Mouse (Mus musculus) embryonic facial prominence, embryonic 14.5 days (tissue): ENCODE data around the gene Rnf144a. TPM values are rescaled to one million over a fixed set of nuclear protein-coding genes. Genes with fewer than 3 reads are reported as not detected.

Experiments
- ATAC-seq: fragments of 200-750 bp; cut with Nextera tagmentation; 2 replicates; pipeline ENCODE4 v1.8.0; 2017; ENCODE audit warnings: low read depth, moderate number of reproducible peaks, moderate TSS enrichment
- DNase-seq: peaks from one replicate; pipeline ENCODE4 v3.0.0-alpha.2; 2015; ENCODE audit warnings: low spot score
- H3K27ac ChIP-seq: fragments of 300-500 bp; sonication (generic); replicated peaks from 2 replicates; pipeline ENCODE4 v1.5.1; 2014; ENCODE audit warnings: low read depth, mild to moderate bottlenecking, low read length, moderate library complexity
- H3K27me3 ChIP-seq: fragments of 300-500 bp; sonication (generic); replicated peaks from 2 replicates; pipeline ENCODE4 v1.6.1; 2014; ENCODE audit warnings: low read length; ENCODE audit not compliant: control insufficient read depth, insufficient read depth
- H3K36me3 ChIP-seq: fragments of 300-500 bp; sonication (generic); 2 replicates; pipeline ENCODE4 v1.6.1; 2014; ENCODE audit warnings: low read length, mixed read lengths; ENCODE audit not compliant: control insufficient read depth, insufficient read depth
- H3K4me1 ChIP-seq: fragments of 300-500 bp; sonication (generic); 2 replicates; pipeline ENCODE4 v1.6.1; 2014; ENCODE audit warnings: antibody characterized with exemption, low read length; ENCODE audit not compliant: control insufficient read depth, insufficient read depth
- H3K4me2 ChIP-seq: fragments of 300-500 bp; sonication (generic); 2 replicates; pipeline ENCODE4 v1.6.1; 2014; ENCODE audit warnings: low read depth, mild to moderate bottlenecking, low read length, moderate library complexity, mixed read lengths
- H3K4me3 ChIP-seq: fragments of 300-500 bp; sonication (generic); 2 replicates; pipeline ENCODE4 v1.5.1; 2014; ENCODE audit warnings: low read depth, mild to moderate bottlenecking, low read length
- H3K9ac ChIP-seq: fragments of 300-500 bp; sonication (generic); 2 replicates; pipeline ENCODE4 v1.6.1; 2014; ENCODE audit warnings: low read depth, mild to moderate bottlenecking, low read length, moderate library complexity, mixed read lengths
- H3K9me3 ChIP-seq: fragments of 300-500 bp; sonication (generic); 2 replicates; pipeline ENCODE4 v1.6.1; 2016; ENCODE audit warnings: low read length; ENCODE audit not compliant: control insufficient read depth
- WGBS: fragments of 180-500 bp; shearing (Covaris S2); extraction: QIAGEN DNeasy Blood & Tissue Kit; methylation state at CpG from one replicate; pipeline ENCODE4 v1.1.7; 2014; 5-methylcytosine and 5-hydroxymethylcytosine counted together
- polyA plus RNA-seq: library from polyadenylated mRNA; unstranded; fragments of >200 nt; fragmentation: Nextera tagmentation; extraction: Ambion mirVana; gene quantifications from 2 replicates; pipeline ENCODE4 v1.2.1, GENCODE M21; 2014

Gene Rnf144a
- polyA plus RNA-seq, 1 experiment from 2014 or later: 24.8 TPM

GRCm38 (mm10) chr12:26414451-26415103, 477 bp downstream of the Rnf144a start:
- DNase-seq (no peak), ATAC-seq (peak; percentile 79)
- peaks cover 34% of the 10 kb centered on the region for H3K4me1 ChIP-seq
- H3K4me3 ChIP-seq: peak overlapping the region; percentile 91
- no peaks in the 10 kb centered on the region for H3K27me3 ChIP-seq
- H3K36me3 ChIP-seq: no peaks in the 10 kb centered on the region
- H3K4me2 ChIP-seq: peak overlapping the region; percentile 72
- WGBS: under 1% methylated on average over 16 of the region's 64 CpGs
- peak overlapping the region; percentile 97 for H3K9ac ChIP-seq
- H3K9me3 ChIP-seq: no peaks in the 10 kb centered on the region
- peak overlapping the region; percentile 83 for H3K27ac ChIP-seq

DNA sequence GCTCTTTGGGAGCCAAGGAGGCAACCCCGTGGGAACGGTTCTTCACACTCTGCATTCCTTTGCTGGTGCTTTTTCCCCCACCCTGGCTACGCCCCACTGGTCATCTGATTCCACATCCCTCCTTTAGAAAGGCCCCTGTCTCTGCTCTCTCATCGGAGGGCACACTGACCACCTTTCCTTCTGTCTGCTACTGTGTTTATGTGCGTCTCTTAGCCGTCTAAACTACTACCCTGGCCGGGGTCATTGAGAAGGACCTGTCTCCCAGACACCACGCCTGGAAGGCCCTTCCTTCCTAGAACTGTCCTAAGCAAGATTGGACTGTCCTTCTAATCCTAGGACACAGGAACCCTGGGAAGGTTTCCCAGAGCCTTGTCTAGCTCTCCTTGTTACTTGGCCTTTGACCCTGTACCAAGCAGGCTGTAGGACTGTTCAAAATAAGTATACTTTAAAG, 1.1 kb downstream of the Rnf144a start:
- Histone ChIP-seq H3K4me1 (peaks cover 38% of the 10 kb centered on the region), H3K4me3 (peak overlapping the region; percentile 91), H3K9me3 (no peaks in the 10 kb centered on the region), H3K27ac (peak overlapping the region; percentile 83; the same call in 1 of the 2 replicates), H3K4me2 (peak overlapping the region; percentile 72), H3K27me3 (no peaks in the 10 kb centered on the region), H3K9ac (peak overlapping the region; percentile 97), H3K36me3 (no peaks in the 10 kb centered on the region)
- ATAC-seq (no peak), DNase-seq (no peak)
- WGBS: 2% methylated on average over 8 of the region's 8 CpGs

GRCm38 (mm10) chr12:26412802-26413201, 2.3 kb downstream of the Rnf144a start:
- Histone ChIP-seq H3K27me3 (no peaks in the 10 kb centered on the region), H3K9me3 (no peaks in the 10 kb centered on the region), H3K4me3 (peak overlapping the region; percentile 91), H3K36me3 (no peaks in the 10 kb centered on the region), H3K27ac (peak overlapping the region; percentile 29), H3K4me2 (peak overlapping the region; percentile 72), H3K9ac (peak overlapping the region; percentile 51), H3K4me1 (peaks cover 38% of the 10 kb centered on the region)
- no peak for ATAC-seq
- 54% methylated on average over 6 of the region's 6 CpGs for WGBS
- DNase-seq: peak; percentile 50

DNA sequence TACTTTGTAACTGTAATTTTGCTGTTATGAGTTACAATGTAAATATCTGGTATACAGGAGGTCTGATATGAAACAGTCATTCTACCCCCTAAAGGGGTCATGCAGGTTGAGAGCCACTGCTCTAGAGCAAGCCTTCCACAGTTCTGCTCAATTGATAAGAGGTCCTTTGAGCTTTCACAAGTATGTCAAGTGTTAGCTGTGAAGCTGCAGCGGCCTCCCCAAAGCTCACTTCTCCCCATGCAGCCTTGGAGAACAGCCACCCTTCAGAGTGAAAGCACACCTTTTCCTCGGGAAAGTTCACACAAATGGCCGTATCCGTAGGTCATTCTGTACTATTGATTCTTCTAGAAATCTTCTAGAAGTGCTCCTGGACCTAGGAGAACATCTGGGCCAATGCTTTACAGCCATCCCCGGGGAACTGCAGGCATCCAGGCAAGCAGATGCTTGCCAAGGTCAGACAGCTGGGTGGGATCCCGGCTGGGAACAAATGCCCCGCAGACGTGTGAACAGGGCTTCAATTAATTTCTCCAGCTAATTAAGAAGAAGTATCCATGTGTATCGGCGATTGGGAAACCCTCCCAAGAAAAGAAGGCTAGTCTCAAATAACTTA, 3.1 kb downstream of the Rnf144a start:
- no peaks in the 10 kb centered on the region for H3K27me3 ChIP-seq
- H3K4me2 ChIP-seq: peak overlapping the region; percentile 72
- H3K4me3 ChIP-seq: no peak overlapping the region
- no peak overlapping the region for H3K27ac ChIP-seq
- H3K4me1 ChIP-seq: peaks cover 38% of the 10 kb centered on the region
- no peak for ATAC-seq
- no peaks in the 10 kb centered on the region for H3K36me3 ChIP-seq
- 63% methylated on average over 10 of the region's 10 CpGs for WGBS
- no peak overlapping the region for H3K9ac ChIP-seq
- H3K9me3 ChIP-seq: no peaks in the 10 kb centered on the region
- no peak for DNase-seq

DNA sequence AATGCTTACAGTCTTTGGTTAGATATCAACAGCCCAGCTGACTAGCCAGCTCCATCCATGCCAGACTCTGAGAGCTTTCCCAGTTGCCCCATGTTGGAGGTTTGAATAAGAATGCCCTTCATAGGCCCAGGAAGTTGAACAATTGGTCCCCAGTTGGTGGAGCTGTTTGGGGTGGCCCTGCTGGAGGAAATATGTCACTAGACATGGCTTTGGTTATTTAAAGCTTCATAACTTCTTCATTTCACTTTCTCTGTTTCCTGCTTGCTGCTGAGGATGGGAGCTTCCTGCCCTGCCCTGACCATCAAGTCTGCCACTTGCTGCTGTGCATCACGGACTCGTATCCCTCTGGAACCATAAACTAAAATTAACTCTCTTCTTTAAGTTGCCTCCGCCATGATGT, 4.6 kb downstream of the Rnf144a start:
- WGBS: 88% methylated on average over 3 of the region's 3 CpGs
- H3K9me3 ChIP-seq: no peaks in the 10 kb centered on the region
- DNase-seq (no peak), ATAC-seq (no peak)
- H3K4me3 ChIP-seq: no peak overlapping the region
- no peaks in the 10 kb centered on the region for H3K36me3 ChIP-seq
- H3K27me3 ChIP-seq: no peaks in the 10 kb centered on the region
- peaks cover 48% of the 10 kb centered on the region for H3K4me1 ChIP-seq
- no peak overlapping the region for H3K27ac ChIP-seq
- no peak overlapping the region for H3K9ac ChIP-seq
- H3K4me2 ChIP-seq: no peak overlapping the region

DNA sequence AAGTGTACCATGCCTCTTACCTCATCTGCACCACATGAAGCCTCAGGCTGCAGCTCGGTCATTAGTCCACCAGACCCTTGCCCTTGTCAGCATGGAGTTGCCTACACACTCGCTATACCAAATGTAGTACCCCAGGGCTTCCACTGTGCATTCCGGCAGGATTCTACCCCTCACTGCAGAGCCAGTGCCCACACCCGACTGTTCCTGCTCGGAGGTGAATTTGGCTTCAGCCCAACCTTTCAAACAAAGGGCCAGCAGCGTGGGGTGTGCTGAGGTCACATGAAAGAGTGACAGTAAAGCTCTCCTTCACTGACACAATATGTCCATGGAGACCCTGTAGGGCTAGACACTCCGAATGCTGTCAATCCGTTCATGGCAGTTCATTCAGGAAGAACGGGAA, 6.3 kb downstream of the Rnf144a start:
- Histone ChIP-seq H3K27me3 (no peaks in the 10 kb centered on the region), H3K4me3 (no peak overlapping the region), H3K27ac (no peak overlapping the region), H3K4me1 (peaks cover 49% of the 10 kb centered on the region), H3K9ac (no peak overlapping the region), H3K36me3 (0 out of 2 replicates have a peak, but pooled peaks cover 5% of the 10 kb centered on the region), H3K4me2 (no peak overlapping the region), H3K9me3 (no peaks in the 10 kb centered on the region)
- ATAC-seq: no peak
- DNase-seq: no peak
- 70% methylated on average over 9 of the region's 9 CpGs for WGBS

GRCm38 (mm10) chr12:26404781-26405702, 10.0 kb downstream of the Rnf144a start:
- ATAC-seq (peak; percentile 41), DNase-seq (peak; percentile 73)
- Histone ChIP-seq H3K4me2 (no peak overlapping the region), H3K27ac (0 out of 2 replicates have a peak overlapping the region, but pooled peaks have one; percentile 16), H3K9ac (no peak overlapping the region), H3K4me3 (no peak overlapping the region), H3K9me3 (no peaks in the 10 kb centered on the region), H3K4me1 (peaks cover 43% of the 10 kb centered on the region), H3K36me3 (0 out of 2 replicates have a peak, but pooled peaks cover 12% of the 10 kb centered on the region), H3K27me3 (no peaks in the 10 kb centered on the region)
- WGBS: 61% methylated on average over 11 of the region's 11 CpGs

GRCm38 (mm10) chr12:26403372-26404125, 11.5 kb downstream of the Rnf144a start:
- Histone ChIP-seq H3K4me1 (peaks cover 37% of the 10 kb centered on the region), H3K9ac (no peak overlapping the region), H3K36me3 (0 out of 2 replicates have a peak, but pooled peaks cover 12% of the 10 kb centered on the region), H3K4me3 (no peak overlapping the region), H3K9me3 (no peaks in the 10 kb centered on the region), H3K27me3 (no peaks in the 10 kb centered on the region), H3K27ac (no peak overlapping the region), H3K4me2 (no peak overlapping the region)
- WGBS: 75% methylated on average over 16 of the region's 16 CpGs
- DNase-seq (no peak), ATAC-seq (no peak)
